Mouse (Mus musculus): Measurements from ENCODE around the gene Slc7a4. TPM values are rescaled to one million over a fixed set of nuclear protein-coding genes. Genes with fewer than 3 reads are reported as not detected.

Gene Slc7a4
- total RNA-seq, 1 experiment from 2014 or later, result not detected

DNA sequence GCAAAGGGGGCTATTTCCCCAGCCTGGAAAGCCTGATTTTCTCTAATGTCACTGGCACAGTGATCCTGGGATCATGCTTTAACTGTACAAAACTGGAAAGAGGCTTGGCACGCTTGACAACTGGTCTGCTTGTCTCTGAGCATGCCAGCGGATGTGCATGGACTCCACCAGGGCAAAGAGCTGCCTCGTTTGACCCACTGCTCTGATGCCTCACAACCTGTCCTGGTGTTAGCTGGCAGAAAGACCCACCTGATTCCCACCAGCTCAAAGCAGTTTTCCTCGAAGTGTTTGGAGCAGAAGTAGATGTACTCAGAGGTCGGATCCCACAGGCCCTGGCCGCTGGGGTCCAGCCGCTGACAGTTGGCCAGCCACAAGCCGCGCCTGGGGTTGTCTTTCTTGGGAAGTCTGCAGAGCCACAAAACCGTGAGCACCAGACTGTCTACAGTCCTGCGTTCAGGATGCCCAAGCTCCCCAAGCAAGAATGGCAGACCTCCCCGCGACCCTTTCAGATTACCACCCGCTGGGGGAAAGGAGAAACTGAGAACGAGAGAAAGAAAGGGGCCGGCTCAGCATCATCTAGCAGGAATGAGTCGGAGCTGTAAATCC, 52.9 kb downstream of the Slc7a4 start:
- ATAC-seq (replicated peaks; ENCODE audit: insufficient number of reproducible peaks, low FRiP score, low TSS enrichment, poor library complexity, severe bottlenecking), result no peak

DNA sequence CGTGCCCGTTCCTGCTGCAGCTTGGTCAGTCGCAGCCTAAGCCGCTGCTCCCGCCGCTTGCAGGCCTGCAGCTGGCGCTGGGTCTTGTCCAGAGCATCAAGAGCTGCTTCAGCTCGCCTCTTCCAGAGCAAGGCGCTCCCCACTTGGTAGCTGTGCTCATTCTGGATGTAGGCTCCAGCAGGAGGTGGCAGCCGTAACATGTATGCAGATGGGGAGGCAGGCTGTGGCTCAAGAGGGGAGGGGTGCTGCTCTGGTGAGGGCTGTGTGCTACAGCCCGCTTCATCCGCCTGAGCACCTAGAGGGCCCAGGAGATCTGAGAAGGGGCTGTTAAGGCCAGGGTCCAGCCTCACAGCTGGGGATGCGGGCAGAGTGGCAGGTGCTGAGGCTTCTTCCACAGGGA, 54.7 kb downstream of the Slc7a4 start:
- ATAC-seq (replicated peaks; ENCODE audit: insufficient number of reproducible peaks, low FRiP score, low TSS enrichment, poor library complexity, severe bottlenecking), result no peak

DNA sequence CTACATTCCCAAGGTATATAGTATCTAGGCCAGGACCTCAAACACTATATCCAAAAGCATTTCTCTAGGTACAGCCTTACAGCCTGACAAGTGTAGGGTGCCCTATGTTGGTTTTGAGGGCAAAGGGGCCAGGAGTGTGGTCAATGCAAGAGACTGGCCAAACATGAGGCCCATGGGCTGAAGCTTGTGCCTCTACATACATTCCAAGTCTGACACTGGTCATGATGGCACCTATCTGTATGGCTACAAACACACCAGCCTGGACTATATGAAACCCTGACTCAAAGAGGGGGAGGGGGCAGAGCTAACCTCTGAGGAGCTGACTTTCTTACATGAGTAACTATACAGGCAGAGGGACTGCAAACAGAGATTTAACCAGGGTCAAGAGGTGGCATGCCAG, 55.4 kb downstream of the Slc7a4 start:
- ATAC-seq (replicated peaks; ENCODE audit: insufficient number of reproducible peaks, low FRiP score, low TSS enrichment, poor library complexity, severe bottlenecking), result no peak

DNA sequence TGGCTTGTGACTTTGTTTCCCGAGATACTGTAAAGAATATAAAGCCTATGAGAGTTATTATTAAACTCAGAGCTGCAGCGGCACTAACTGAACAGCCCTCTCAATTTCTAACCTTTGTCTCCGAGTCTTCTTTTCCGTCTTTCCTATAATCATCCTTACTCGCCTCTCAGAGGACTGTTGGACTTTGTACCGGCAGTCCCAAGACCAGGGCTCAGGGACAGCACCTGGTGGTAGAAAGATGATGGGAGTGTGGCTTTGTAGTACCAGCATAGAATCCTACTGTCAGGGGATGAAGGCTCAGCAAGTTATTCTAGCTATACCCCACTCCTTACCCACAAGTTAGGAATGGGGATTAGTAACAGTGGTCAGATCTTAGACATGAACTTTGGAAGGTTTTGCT, 56.8 kb downstream of the Slc7a4 start:
- no peak for ATAC-seq (replicated peaks; ENCODE audit: insufficient number of reproducible peaks, low FRiP score, low TSS enrichment, poor library complexity, severe bottlenecking)

DNA sequence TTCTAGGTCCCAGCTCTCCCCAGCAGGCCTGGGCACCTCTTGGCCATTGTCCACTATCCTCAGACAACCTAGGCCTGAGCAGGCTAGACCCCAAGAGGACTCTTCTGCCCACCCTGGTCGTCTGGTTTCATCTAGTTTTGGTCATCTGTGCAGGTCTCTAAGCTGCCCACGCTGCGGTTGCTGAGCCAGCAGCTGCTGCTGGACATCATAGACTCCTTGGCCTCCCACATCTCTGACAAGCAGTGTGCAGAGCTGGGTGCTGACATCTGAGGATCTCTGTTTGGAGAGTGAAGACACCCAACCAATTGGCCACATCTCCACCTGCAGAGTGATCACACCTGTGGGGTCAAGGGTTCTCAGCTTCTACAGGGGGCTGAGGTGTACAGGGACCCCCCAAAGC, 57.5 kb downstream of the Slc7a4 start:
- no peak for ATAC-seq (replicated peaks; ENCODE audit: insufficient number of reproducible peaks, low FRiP score, low TSS enrichment, poor library complexity, severe bottlenecking)

DNA sequence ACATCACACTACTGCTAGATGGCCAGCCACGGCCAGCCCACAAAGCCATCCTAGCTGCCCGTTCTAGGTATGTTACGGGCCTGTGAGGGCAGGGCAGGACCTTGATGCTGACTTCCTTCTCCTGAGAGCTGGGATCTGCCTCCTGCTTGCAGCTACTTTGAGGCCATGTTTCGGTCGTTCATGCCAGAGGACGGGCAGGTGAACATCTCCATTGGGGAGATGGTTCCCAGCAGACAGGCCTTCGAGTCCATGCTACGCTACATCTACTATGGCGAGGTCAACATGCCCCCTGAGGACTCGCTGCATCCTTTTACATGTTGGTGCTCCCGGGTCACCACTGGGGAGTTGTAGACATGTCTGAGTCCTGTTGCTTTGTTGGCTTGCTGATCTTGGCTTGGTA, 58.9 kb downstream of the Slc7a4 start:
- ATAC-seq (replicated peaks; ENCODE audit: insufficient number of reproducible peaks, low FRiP score, low TSS enrichment, poor library complexity, severe bottlenecking), result no peak

Other genes with a start within 250 kb of the Slc7a4 start
- 27.6 to 47.3 TPM (median 45.0 TPM) in 3 replicates for gene Snap29, start 177.2 kb downstream of the Slc7a4 start, total RNA-seq (2017)
- 37.0 to 77.2 TPM (median 57.7 TPM) in 3 replicates for gene Pi4ka, start 176.9 kb downstream of the Slc7a4 start, total RNA-seq (2017)
- 14.8 to 29.1 TPM (median 28.5 TPM) in 3 replicates for gene Crkl, start 131.2 kb downstream of the Slc7a4 start, total RNA-seq (2017)
- gene Aifm3, start 93.6 kb downstream of the Slc7a4 start, total RNA-seq (2017), result not detected in 3 replicates
- 31.4 to 51.0 TPM (median 39.1 TPM) in 3 replicates for gene Lztr1, start 74.5 kb downstream of the Slc7a4 start, total RNA-seq (2017)
- 9.9 to 29.7 TPM (median 10.0 TPM) in 3 replicates for gene Thap7, start 52.1 kb downstream of the Slc7a4 start, total RNA-seq (2017)
- 0.75 TPM in 1 of 3 replicates, not detected in the others for gene Lrrc74b, start 22.0 kb downstream of the Slc7a4 start, total RNA-seq (2017)
- gene P2rx6, start 21.3 kb downstream of the Slc7a4 start, total RNA-seq (2017), result not detected in 3 replicates
- gene Smpd4, start 36.1 kb upstream of the Slc7a4 start, total RNA-seq (2017), result 10.3 to 29.4 TPM (median 12.7 TPM) in 3 replicates
- not detected in 3 replicates for gene Ccdc74a, start 63.3 kb upstream of the Slc7a4 start, total RNA-seq (2017)
- gene Med15, start 149.7 kb upstream of the Slc7a4 start, total RNA-seq (2017), result 55.5 to 92.1 TPM (median 65.8 TPM) in 3 replicates
- 5.0 to 8.2 TPM (median 6.7 TPM) in 3 replicates for gene Klhl22, start 176.4 kb upstream of the Slc7a4 start, total RNA-seq (2017)
- 0.19 to 0.21 TPM in 2 of 3 replicates, not detected in the other for gene Scarf2, start 214.1 kb upstream of the Slc7a4 start, total RNA-seq (2017)
- gene B830017H08Rik, start 249.9 kb upstream of the Slc7a4 start, total RNA-seq (2017), result not detected in 3 replicates